Mouse (Mus musculus): ENCODE results near the gene Strn4.

Strn4 gene

DNA sequence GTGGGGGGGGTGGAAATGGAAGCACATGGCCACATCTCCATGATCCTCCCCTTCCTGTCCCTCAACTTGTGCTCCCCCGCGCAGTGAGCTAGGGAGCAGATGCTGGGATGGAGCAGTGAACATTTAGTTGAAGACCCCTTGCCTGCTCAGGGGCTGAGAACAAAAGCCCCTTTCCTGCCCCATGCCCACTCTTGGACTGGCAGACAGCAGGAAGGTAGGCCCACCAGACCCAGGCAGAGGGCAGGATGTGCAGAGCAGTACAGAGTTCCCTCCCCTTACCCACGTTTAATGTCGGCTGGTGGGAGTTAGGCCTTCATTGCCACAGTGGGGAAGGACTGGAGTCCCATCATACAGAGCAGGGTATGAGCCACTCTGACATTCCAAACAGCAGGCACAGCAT, 25.4 kb downstream of the Strn4 start:
- in situ Hi-C loops (cut with MboI, MseI), result no loop called here

DNA sequence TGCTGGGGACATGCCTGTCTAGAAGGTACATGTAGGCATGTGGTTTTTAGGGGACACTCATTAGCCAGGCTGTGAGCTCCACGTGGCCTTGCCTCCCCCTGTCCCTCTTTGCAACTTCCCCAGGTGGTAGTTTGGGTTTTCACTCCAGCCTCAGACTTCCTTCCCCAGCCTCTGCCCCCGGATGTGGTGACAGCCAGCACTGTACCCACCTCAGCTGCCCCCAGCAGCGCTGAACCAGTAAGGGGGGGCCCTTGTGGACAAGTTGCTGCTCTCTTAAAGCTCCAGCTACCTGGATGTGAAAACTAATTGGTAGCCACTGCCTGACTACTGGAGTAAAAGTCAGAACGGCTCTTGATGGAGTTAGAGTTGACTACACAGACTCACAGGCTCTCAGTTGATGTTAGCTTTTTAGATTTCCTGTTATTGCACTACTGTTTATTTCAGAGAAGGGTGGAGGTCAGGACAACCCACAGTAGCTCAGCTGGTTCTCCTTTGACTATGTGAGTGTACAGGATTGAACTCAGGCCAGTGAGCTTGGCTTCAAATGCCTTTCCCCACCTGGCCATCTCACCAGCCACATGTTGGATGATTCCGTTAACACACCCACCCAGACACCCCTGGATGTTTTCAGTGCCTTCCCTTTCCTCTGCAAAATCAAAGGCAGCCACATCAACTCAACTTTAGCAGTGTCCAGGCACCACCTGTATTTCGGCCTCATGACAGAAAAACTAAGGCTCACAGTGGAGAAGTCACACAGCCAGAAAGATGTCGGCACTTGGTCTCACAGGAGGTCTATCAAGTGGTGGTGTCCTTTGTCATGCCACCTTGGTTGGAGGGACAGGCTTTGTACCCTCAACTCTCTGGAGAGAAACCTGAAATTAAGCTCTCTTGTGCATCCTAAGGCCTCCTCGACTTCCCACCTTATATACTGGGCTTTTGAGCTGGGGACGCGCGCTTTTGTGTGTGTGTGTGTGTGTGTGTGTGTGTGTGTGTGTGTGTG, 26.2 kb downstream of the Strn4 start:
- in situ Hi-C loops (cut with MboI, MseI), result no loop called here

DNA sequence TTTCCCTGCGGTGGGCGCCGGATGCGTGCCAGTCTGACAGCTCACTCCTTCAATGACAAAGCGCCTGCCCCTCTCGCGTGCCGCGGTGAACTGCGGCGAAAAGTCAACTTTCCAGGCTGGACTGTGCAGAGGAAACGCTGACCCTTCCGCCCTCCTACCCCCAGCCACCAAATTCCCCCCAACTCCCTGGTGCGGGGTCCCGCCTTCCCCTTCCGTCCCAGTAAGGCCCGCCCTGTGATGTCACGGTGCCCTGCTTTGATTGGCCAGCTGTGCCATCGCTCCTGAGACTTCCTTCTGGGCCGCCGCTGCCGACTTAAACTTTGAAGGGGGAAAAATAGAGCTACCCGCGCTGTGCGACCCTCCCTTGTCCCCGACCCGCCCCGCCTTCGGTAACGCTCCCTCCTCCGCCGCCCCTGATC, 27.0 kb downstream of the Strn4 start, which contains the start of gene Prkd2:
TSS of gene Prkd2 (plus strand) at position 258 of the 419 bp plus-strand sequence.
- in situ Hi-C loops (cut with MboI, MseI), result no loop called here

DNA sequence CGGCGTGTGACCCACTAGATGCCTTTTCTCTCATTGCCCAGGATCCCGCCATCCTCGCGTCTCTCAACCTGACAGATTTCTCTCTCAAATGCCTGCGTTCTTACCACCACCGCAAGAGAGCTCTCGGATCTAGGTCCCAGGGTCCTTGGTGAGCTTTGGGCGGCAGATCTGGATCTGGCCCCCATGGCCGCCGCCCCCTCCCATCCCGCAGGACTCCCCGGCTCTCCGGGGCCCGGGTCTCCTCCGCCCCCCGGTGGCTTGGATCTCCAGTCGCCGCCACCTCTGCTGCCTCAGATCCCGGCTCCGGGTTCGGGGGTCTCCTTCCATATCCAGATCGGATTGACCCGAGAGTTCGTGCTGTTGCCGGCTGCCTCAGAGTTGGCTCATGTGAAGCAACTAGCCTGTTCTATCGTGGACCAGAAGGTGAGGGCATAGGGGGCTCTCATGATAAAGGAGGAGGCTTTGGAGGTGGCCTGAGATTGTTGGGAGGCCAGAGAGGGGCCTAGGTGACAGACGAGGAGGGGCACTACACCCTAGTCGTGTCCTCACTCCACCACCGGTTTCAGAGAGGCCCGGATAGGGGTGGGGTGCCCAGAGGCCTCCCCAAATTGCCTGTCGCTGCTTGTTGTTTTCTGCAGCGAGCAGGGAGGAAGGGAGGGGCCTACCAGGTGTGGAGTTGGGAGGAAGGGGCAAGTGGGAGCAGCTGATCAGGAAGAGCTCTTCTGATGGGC, 27.9 kb downstream of the Strn4 start:
- in situ Hi-C loops (cut with MboI, MseI), result no loop called here

DNA sequence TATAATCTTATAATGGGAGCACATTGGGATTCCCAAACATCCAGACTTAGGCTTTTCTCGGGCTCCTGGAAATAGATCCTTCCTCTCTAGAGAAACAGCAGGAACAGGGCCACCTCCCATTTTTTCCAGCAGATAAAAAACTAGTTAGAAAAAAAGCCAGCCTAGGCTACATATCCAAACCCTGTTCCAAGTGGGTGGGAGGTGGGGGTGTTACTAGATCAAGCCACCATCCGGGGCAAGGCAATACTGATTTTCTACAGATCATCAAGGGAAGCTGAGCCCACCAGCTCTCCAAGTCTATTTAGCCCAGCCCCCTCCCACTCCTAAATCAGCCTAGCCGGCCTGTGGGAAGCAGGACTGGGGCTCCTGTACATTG, 29.0 kb downstream of the Strn4 start:
- in situ Hi-C loops (cut with MboI, MseI), result no loop called here

DNA sequence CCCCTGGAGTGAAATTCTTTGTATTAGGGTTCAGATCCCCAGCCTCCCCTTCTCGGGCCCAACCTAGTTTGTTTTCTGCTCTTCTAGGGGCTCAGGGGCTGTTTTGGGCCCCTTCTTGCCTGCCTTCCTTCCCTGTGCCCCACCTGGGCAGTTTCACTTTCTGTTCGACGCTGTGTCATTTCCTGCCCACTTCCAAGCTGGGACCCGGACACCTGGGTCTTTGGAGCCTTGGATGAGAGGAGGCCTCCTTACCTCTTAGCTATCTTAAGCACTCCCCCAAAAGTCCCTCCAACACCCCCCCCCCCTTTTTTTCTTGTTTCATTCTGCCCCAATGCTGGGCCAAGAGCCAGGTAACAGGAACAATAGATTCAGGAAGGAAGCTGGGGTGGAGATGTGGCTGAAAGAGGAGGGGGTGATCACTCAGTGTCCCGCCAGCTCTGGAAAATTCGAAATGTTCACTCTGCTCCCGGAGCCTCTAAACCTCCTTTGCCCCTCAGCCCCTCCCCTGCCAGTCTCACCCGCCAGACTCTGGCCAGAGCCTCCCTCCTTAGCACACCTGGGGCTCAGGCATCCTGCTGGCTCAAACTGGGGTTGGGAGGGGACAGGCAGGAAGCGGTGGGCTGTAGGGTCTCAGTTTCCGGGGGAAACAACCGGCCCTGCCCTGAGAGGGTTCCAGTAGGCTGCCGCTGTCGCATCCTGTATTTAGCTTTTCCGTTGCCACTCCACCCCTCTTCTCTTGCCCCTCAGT, 29.6 kb downstream of the Strn4 start:
- in situ Hi-C loops (cut with MboI, MseI), result no loop called here

DNA sequence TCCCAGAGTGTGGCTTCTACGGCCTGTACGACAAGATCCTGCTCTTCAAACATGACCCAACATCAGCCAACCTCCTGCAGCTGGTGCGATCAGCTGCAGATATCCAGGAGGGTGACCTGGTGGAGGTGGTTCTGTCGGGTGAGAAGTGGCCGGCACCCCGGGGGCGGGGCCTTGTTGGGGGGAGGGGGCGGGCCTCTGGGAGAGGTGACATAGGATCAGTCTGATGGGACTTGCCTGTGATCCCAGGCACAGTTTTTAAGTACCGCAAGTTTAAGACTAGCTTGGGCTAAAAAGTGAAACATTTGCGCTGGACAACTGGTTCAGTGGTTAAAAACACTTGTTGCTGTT, 30.1 kb downstream of the Strn4 start:
- in situ Hi-C loops (cut with MboI, MseI), result no loop called here

DNA sequence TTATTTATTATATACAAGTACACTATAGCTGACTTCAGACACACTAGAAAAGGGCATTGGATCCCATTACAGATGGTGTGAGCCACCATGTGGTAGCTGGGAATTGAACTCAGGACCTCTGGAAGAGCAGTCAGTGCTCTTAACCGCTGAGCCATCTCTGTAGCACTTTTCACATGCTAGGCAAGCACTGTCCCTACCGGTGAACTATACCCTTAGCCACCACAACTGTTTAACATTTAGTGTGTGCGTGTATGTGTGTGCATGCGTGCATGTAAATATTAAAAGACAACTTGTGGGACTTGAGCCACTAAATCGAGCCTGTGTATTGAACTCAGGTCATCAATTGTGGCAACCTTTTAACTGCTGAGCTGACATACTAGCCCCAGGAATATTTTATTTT, 31.1 kb downstream of the Strn4 start:
- in situ Hi-C loops (cut with MboI, MseI), result no loop called here

DNA sequence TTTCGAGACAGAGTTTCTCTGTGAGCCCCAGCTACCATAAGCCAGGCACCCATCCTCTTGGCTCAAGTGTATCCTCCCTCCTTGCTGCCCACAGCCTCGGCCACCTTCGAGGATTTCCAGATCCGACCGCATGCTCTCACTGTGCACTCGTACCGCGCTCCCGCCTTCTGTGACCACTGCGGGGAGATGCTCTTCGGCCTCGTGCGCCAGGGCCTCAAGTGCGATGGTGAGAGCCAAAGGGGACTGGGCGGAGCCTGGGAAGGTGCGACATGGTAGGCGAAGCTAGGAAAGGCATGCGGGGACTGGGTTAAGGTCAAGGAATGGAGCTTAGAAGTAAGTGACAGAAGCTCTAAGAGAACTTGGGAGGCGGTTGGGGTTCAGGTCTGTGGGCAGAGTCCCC, 31.8 kb downstream of the Strn4 start:
- in situ Hi-C loops (cut with MboI, MseI), result no loop called here

DNA sequence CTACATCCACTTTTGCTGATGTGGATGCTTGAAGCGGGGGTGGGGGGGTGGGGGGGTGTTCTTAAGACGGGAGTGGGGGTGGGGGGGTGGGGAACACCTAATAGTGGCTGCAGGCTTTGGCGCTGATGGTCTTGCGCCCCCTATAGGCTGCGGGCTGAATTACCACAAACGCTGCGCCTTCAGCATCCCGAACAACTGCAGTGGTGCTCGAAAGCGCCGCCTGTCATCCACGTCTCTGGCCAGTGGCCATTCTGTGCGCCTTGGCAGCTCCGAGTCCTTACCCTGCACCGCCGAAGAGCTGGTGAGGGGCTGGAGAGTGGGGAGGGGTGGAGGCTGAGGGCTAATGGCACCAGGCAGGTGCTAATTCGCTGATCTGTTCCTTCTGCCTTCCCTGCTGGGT, 32.9 kb downstream of the Strn4 start:
- in situ Hi-C loops (cut with MboI, MseI), result no loop called here

DNA sequence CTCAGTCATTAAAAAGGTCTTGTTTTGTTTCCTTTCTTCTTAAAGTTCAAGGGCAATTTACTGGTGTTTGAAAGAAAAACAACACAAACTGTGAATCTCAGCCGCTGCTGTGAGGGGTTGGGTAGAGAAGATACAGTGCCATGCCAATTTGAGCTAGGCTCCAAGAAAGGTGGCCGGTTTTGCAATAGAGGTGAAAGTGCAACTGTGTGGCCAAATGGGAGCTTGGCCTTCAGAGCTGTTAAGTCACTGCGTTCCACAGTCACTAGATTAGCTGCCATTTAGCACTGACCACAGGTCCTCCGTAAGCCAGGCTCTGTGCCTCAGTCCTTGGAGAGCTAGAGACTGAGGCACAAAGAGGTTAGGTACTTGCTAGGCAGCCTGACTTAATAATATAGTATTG, 35.9 kb downstream of the Strn4 start:
- in situ Hi-C loops (cut with MboI, MseI), result no loop called here

DNA sequence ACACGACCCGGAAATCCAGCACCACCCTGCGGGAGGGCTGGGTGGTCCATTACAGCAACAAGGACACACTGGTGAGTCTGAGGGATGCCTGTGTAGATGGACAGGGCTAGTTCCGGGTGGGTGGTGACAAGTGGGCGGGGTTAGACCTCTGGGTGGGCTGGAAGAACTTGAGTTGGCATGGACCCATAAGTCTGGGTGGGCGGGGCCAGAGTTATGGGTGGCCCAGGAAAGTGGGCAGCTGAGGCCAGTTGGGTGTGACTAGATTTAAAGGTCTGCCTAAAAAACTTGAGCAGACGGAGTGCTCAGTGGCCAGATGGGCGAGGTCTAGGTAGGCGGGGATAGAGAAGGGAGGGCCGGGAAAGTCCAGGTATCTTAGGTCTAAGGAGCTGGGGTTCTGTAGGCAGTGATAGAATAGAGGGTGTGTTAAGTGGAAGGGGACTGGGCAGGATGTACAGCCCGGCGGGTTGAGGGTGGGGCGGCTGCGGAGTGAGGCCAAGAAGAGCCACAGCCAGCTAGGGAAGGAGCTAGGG, 37.7 kb downstream of the Strn4 start:
- in situ Hi-C loops (cut with MboI, MseI), result no loop called here

DNA sequence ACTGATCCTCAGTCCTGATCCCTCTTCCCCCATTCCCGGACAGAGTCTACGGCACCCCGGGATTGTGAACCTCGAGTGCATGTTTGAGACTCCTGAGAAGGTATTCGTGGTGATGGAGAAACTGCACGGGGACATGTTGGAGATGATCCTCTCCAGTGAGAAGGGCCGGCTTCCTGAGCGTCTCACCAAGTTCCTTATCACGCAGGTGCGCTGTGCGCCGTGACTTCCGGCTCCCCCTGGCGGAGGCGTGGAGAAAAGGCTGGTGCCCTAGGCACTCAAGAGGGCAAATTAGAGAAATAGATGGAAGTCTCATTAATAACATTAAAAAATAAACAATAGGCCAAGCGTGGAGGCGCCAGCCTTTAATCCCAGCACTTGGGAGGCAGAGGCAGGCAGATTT, 42.6 kb downstream of the Strn4 start:
- in situ Hi-C loops (cut with MboI, MseI), result loop anchor here in 1 of 2 experiments (5.0 kb wide), 1 partner anchor 41 kb away; the partner anchor contains the start of genes Fkrp and Strn4

DNA sequence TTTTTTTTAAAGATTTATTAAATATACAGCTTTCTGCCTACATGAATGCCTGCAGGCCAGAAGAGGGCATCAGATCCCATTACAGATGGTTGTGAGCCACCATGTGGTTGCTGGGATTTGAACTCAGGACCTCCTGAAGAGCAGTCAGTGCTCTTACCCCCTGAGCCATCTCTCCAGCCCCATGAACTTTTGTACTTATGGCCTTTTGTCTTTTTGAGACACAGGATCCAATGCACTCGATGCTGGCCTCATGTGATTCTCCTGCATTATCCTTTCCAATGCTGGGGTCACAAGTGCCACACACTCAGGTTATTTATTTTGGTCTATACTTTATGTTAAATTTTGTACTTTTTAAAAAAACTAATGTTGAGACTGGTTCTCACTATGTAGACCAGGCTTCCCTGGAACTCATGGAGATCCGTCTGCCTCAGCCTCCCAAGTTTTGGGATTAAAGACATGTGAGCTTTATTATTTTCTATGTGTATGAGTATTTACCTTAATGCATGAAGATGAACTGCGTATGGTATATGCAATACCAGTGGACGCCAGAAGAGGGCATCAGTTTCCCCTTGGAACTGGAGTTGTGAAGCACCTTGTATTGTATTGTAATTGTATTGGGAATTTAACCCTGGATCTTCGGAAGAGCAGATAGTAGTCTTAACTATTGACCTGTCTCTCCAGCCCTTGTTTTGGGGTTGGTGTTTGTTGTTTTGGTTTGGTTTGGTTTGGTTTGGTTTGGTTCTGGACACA, 44.4 kb downstream of the Strn4 start:
- in situ Hi-C loops (cut with MboI, MseI), result loop anchor here in 1 of 2 experiments (5.0 kb wide), 1 partner anchor 43 kb away; the partner anchor contains the start of genes Fkrp and Strn4

DNA sequence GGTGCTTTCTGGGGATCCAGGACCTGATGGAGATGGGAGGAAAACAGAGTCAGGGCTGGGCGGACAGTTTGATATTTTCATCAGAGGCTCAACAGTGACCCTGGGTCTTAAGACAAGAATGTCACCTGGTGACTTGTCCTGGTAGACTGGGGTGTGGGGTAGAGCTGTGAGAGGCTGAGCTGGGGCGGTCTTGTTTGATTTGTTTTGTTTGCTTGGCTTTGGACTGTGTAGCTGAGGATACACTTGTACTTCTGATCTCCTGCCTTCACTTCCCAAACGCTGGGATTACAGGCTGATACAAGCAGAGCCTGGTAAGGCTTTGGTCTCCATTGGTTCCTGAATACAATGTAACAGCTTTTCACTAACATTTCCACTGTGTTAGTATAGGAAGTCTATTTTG, 51.8 kb downstream of the Strn4 start:
- in situ Hi-C loops (cut with MboI, MseI), result loop anchor here in 1 of 2 experiments (5.0 kb wide), 1 partner anchor 35 kb away; no protein-coding TSS in a partner anchor

DNA sequence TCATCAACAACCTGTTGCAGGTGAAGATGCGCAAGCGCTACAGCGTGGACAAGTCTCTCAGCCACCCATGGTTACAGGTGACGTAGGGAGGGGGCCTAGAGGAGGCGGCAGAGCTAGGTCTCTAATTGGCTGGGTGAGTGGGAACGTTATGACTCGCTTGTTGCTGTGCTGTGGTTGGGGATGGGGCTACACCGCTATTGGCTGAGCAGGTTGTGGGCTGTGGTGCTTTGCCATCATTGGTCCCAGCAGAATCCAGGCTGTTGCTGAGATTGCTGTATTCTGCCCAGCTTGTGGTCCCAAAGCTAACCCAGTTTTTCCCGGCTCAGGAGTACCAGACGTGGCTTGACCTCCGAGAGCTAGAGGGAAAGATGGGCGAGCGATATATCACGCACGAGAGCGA, 53.8 kb downstream of the Strn4 start:
- in situ Hi-C loops (cut with MboI, MseI), result loop anchor here in 1 of 2 experiments (5.0 kb wide), 1 partner anchor 33 kb away; no protein-coding TSS in a partner anchor

DNA sequence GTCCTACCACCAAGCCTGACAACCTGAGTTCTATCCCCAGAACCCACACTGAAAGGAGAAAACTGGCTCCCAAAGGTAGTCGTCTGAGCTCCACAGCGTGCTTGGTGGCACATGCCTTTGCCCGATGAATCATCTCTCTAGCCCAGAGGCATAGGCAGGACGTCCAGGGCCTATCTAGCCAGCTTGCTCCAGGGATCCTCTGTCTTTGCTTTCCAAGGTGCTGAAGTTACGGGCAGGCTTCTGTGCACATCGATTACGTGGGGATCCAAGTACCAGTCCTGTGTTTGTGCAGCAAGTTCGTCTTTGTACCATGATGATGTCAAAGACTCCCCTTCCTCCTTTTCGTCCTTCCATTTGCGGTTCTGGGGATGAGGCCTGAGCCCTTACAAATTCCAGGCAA, 55.9 kb downstream of the Strn4 start:
- in situ Hi-C loops (cut with MboI, MseI), result loop anchor here in 1 of 2 experiments (5.0 to 10.0 kb wide), 2 partner anchors 51 to 827 kb away; partner anchors contain the start of genes Bicra and Calm3

DNA sequence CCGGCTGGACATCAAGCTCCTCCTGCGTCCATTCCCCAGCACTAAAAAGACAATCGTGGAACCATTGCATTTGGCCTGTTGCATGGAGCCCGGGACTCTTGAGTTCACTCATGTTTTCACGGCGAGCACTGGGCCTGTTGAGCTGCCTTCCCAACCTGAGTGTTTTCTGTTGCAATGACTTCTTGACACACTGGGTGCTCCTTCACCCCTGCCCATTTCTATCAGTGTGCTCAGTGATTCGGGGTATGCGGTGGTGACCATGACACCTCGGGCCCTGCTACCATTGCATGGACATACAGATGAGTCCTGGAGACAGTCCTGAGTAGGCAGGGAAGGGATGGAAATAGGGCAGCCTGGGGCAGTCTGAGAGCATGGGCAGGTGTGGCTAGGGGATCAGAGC, 56.8 kb downstream of the Strn4 start:
- in situ Hi-C loops (cut with MboI, MseI), result loop anchor here in 1 of 2 experiments (5.0 to 10.0 kb wide), 2 partner anchors 50 to 828 kb away; partner anchors contain the start of genes Bicra and Calm3

DNA sequence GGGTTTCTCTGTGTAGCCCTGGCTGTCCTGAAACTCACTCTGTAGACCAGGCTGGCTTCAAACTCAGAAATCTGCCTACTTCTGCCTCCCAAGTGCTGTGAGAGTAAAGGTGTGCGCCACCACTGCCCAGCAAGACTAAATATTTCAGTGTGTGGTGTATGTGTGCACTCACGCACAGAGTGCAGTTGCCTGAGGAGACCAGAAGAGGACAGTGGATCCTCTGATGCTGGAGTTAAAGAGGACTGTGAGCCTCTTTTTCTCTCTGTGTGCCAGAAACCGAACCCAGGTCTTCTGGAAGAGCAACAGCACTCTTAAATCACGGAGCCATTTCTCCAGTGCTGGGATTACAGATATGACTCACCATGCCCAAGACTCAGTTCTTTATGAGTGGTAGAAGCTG, 57.7 kb downstream of the Strn4 start:
- in situ Hi-C loops (cut with MboI, MseI), result loop anchor here in 1 of 2 experiments (5.0 to 10.0 kb wide), 2 partner anchors 49 to 829 kb away; partner anchors contain the start of genes Bicra and Calm3

DNA sequence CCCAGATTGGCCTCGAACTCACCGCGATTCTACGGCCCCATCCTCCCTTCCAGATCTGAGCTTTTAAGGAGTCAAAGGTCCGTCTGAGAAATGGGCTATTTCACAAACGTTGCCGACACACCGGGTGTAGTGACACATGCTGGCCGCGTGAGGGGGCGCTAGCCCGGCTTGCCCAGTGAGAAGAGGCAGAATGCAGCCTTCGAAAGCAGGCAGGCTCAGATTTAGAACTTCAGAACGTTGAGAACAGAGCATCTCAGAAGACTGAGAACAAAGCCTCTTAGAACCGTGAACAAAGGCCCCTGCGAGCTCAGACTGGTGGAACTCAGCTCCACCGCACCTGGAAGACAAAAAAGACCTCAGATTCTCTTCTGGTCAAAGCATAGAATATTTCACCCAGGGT, 58.5 kb downstream of the Strn4 start:
- in situ Hi-C loops (cut with MboI, MseI), result loop anchor here in 1 of 2 experiments (5.0 to 10.0 kb wide), 2 partner anchors 48 to 829 kb away; partner anchors contain the start of genes Bicra and Calm3
